Mouse (Mus musculus): ENCODE results near the gene Eef2.
A peak's percentile ranks its signal among the peaks of the same experiment; 100 is the strongest.
"Not testable (repeated sequence)": the region's sequence is repeated elsewhere in the genome, so short reads cannot be mapped to it uniquely, and the experiment has no call there.

The Eef2 gene

GRCm38 (mm10) chr10:81146296-81146695, 30.1 kb upstream of the Eef2 start:
- no peak for DNase-seq (ENCODE audit: low spot score)

DNA sequence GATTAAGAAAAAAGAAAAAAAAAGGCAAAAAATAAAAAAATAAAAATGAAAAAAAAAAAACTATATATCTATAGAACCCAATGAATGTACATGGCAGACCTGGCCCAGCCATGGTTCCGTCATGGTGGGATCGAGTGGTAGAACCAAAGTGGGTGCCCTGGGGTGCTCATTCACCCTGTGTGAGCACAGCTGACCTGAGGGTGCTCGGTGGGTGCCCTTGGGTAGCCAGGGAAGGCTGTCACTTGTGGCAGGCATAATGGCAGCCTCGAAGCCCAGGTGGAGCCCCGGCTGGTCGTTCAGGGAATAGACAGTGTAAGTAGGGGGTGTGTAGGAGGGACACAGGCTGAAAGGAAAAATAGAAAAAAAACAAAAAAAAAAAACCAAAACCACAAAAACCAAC, 25.2 kb upstream of the Eef2 start:
- no peak for DNase-seq (ENCODE audit: low spot score)

- DNase-seq (ENCODE audit: low spot score): peak; percentile 16
Observed at GRCm38 (mm10) chr10:81152609-81153008, 23.8 kb upstream of the Eef2 start.

GRCm38 (mm10) chr10:81154313-81154712, 22.1 kb upstream of the Eef2 start:
- DNase-seq (ENCODE audit: low spot score): no peak

DNA sequence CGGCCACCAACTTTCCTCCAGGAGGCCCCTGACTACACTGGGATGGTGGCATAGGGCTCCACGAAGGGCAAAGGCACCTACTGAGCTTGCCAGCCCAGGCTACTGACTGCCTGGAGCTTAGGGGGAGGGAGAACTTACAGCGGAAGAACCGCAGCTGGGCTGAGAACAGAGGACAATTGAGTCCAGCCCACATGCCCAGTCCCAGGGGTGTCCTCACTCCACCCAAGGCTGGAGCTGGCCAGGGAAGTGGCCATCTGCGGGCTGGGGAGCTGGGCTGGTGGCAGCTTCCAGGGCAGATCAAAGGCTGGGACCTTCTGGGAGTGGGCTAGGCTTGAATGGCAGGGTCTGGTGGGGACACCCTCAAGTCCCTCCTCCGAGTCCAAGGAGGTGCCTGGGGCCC, 21.7 kb upstream of the Eef2 start:
- no peak for DNase-seq (ENCODE audit: low spot score)

- no peak for DNase-seq (ENCODE audit: low spot score)
Observed at GRCm38 (mm10) chr10:81161602-81162317, 14.7 kb upstream of the Eef2 start.

DNA sequence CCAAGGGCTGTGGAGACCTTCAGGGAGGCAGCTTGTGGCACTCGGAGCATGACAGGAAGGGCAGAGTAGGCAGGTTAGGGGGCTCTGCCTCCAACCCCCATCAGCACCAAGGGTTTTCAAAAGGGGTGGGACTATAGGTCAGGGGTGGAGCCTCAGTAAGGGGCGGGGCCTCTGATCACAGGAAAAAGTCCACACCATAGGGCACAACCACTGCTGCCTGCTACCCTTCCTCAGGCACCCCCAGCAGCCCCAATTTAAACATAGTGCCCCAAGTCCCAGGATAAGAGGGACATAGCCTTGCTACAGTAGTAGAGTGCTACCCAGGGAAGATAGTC, 14.1 kb upstream of the Eef2 start:
- DNase-seq (ENCODE audit: low spot score): no peak

GRCm38 (mm10) chr10:81165118-81165517, 11.3 kb upstream of the Eef2 start:
- DNase-seq (ENCODE audit: low spot score): no peak

DNA sequence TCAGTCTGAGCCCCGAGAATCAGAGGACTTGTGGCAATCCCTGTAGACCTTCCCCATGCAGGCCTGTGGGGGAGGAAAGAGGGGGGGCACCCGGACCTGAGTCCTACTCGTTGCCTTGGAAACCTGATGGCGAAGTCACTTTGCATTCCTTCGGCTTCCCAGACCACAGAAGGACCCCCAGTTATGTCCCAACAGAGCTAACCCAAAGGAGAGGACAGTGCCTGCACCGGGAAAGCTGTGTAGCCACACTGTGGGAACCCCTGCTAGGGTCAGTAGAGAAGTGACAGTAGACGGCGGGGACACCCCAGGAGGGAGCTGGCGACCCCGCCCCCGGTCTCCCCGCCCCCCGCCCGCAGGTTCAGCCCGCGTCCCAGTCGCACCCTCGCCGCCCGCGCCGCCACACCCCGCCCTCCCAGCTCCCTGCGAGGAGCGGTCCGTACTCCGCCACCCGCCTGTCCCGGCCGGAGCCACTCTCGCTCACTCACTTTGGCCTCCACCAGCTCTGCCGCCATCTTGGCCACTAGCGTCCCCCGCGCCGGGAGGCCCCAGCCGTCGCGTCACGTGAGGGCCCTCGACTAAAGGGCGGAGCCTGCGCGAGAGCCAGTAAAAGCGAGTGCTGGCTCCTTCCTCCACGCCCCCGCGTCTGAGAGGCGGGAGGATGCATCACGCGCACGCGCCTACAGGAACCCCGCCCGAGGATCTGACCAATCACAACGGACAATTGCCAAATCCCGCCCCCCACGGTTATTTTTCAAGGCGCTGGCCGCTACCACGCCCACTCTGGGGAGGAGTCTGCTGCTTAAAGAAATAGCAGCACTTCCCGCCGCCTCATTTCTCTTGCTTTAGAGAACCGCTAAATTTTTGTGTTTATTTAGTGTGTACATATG, 9.0 kb upstream of the Eef2 start, which contains the start of gene Pias4:
TSS of gene Pias4 (minus strand) at position 724 of the 887 bp plus-strand sequence.
- peak; percentile 100 for DNase-seq (ENCODE audit: low spot score)

- DNase-seq (ENCODE audit: low spot score): no peak
Observed at GRCm38 (mm10) chr10:81168087-81168431, 8.4 kb upstream of the Eef2 start.

- peak; percentile 91 for DNase-seq (ENCODE audit: low spot score)
Observed at GRCm38 (mm10) chr10:81168521-81169244, 7.7 kb upstream of the Eef2 start.

- DNase-seq (ENCODE audit: low spot score): not testable (repeated sequence)
Observed at GRCm38 (mm10) chr10:81169411-81169900, 7.0 kb upstream of the Eef2 start.

DNA sequence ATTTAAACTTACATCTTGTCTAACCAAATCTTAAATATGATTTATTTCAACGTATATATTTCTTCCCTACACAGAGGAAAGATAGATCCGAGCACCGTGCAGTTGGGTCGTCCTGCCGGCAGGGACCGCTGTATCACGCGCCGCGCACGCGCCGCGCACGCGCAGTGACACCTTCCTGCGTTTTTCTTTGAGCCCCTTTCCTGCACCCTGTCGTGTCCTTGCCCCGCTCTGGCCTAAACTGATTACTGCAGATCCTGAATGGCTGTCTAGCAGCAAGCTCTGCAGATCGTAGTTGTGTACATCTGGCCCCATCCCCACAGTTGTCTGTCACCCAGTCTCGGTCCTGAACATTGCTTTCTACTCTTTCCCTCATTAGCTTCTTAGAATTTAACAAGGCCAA, 3.3 kb upstream of the Eef2 start:
- peak; percentile 89 for DNase-seq (ENCODE audit: low spot score)

GRCm38 (mm10) chr10:81174617-81175344, 1.6 kb upstream of the Eef2 start:
- peak; percentile 96 for DNase-seq (ENCODE audit: low spot score)

GRCm38 (mm10) chr10:81175345-81175701, 1.1 kb upstream of the Eef2 start:
- not testable (repeated sequence) for DNase-seq (ENCODE audit: low spot score)

DNA sequence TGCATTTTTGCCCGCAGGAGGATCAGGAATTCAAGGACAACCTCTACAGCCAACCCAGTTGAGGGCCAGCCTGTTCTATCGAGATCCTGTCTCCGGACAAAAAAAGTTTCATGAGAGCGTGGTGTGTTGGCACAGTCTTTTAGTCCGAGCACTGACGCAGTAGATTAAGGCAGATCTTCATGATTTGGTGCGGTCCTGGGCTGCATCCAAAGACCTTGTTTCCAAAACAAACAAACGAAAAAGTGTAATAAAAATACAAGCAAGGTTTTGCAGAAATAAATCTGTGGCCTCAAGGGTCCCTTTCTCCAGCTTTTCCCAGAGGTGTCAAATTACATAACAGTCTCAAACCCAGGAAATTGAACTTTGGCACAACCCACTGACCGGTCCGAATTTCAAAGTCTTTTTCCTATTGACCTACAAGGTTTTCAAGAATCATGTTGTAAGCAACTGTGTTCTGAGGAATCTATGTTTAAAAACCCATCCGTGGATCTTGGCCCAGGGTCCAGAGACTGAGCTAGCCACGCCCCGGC, 430 bp upstream of the Eef2 start:
- no peak for DNase-seq (ENCODE audit: low spot score)

GRCm38 (mm10) chr10:81177491-81177925, 1.1 kb downstream of the Eef2 start:
- DNase-seq (ENCODE audit: low spot score): no peak

- no peak for DNase-seq (ENCODE audit: low spot score)
Observed at GRCm38 (mm10) chr10:81177958-81178712, 1.7 kb downstream of the Eef2 start.

- no peak for DNase-seq (ENCODE audit: low spot score)
Observed at GRCm38 (mm10) chr10:81178927-81179326, 2.5 kb downstream of the Eef2 start.

- DNase-seq (ENCODE audit: low spot score): no peak
Observed at GRCm38 (mm10) chr10:81179451-81180342, 3.3 kb downstream of the Eef2 start.

Data from embryo, embryonic 10.5 days (tissue).